ENCODE assay signal across 25 mouse cellular contexts in the genomic region with DNA sequence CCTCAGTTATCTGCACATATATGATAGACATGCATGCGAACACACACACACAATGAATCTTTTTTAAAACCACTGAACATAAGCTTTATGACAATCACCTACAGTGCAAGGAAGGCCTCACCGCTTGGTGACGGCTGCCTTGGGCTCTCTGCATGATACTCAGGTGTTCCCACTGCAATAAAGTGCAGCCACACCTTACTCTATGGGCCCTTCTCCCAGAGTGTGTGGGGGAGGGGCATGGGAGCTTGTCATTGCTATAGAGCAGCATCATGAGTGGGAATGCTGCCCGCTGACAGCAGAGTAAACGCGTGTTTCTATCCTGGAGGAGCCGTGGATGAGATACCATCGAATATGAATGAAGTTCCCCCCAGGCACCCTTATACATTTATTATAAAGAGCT.
DNase-seq lines count a peak whose midpoint lies in the region; ATAC-seq and TF ChIP-seq lines count a peak whose summit lies in the region.
"Had no signal": no experiment of that assay in that cellular context is flagged by ENCODE, and none has a peak within 500 bp of the region (broad histone marks: within the 10 kb centered on the region; RNA-seq: fewer than 3 reads in every experiment).

No protein-coding gene starts in this region.

- H3K9me3 ChIP-seq in intestine, embryonic 14.5 days (ENCODE audit: control insufficient read depth, low read length), result no peaks in the 10 kb centered on the region
- H3K9me3 ChIP-seq in intestine, embryonic 15.5 days, result no peaks in the 10 kb centered on the region
- no peaks in the 10 kb centered on the region for H3K9me3 ChIP-seq in lung, postnatal 0 days (ENCODE audit: low read length)
- H3K9me3 ChIP-seq: embryonic facial prominence, embryonic 12.5 days; embryonic facial prominence, embryonic 15.5 days; heart, embryonic 13.5 days had no signal

- H3K27me3 ChIP-seq in intestine, embryonic 14.5 days (replicated peaks; ENCODE audit: control insufficient read depth, insufficient read depth, low read length), result no peaks in the 10 kb centered on the region
- no peaks in the 10 kb centered on the region for H3K27me3 ChIP-seq in intestine, embryonic 15.5 days (replicated peaks)
- H3K27me3 ChIP-seq in lung, postnatal 0 days (replicated peaks; ENCODE audit: insufficient read depth, low read length), result no peaks in the 10 kb centered on the region
- H3K27me3 ChIP-seq: embryonic facial prominence, embryonic 12.5 days; embryonic facial prominence, embryonic 15.5 days had no signal

- no peak overlapping the region for H3K4me3 ChIP-seq in intestine, embryonic 14.5 days (ENCODE audit: low read depth, low read length)
- H3K4me3 ChIP-seq in intestine, embryonic 15.5 days (replicated peaks), result no peak overlapping the region
- H3K4me3 ChIP-seq in lung, postnatal 0 days (ENCODE audit: low read depth, low read length), result no peak overlapping the region
- H3K4me3 ChIP-seq: embryonic facial prominence, embryonic 12.5 days; embryonic facial prominence, embryonic 15.5 days; heart, embryonic 13.5 days had no signal

- H3K36me3 ChIP-seq in intestine, embryonic 14.5 days (ENCODE audit: control insufficient read depth, insufficient read depth, low read length), result no peaks in the 10 kb centered on the region
- H3K36me3 ChIP-seq in intestine, embryonic 15.5 days, result no peaks in the 10 kb centered on the region
- H3K36me3 ChIP-seq in lung, postnatal 0 days (ENCODE audit: insufficient read depth, low read length), result no peaks in the 10 kb centered on the region
- H3K36me3 ChIP-seq: embryonic facial prominence, embryonic 12.5 days; embryonic facial prominence, embryonic 15.5 days; heart, embryonic 13.5 days had no signal

- H3K4me1 ChIP-seq in intestine, embryonic 14.5 days (replicated peaks; ENCODE audit: control insufficient read depth, insufficient read depth, low read length), result peaks cover 8% of the 10 kb centered on the region
- peaks cover 6% of the 10 kb centered on the region; the same call in 1 of the 2 replicates for H3K4me1 ChIP-seq in intestine, embryonic 15.5 days (replicated peaks)
- 0 out of 2 replicates have a peak, but pooled peaks cover 5% of the 10 kb centered on the region for H3K4me1 ChIP-seq in lung, postnatal 0 days (ENCODE audit: insufficient read depth, low read depth, low read length)

- H3K9ac ChIP-seq in intestine, embryonic 14.5 days (ENCODE audit: low read length), result no peak overlapping the region
- H3K9ac ChIP-seq in intestine, embryonic 15.5 days, result no peak overlapping the region
- H3K9ac ChIP-seq in lung, postnatal 0 days (replicated peaks; ENCODE audit: low read depth), result no peak overlapping the region
- H3K9ac ChIP-seq: embryonic facial prominence, embryonic 12.5 days; embryonic facial prominence, embryonic 15.5 days; forebrain, postnatal 0 days; heart, embryonic 13.5 days; hindbrain, embryonic 14.5 days had no signal

- no peak overlapping the region for H3K27ac ChIP-seq in intestine, embryonic 14.5 days (ENCODE audit: low read depth)
- H3K27ac ChIP-seq in intestine, embryonic 15.5 days, result no peak overlapping the region
- H3K27ac ChIP-seq in lung, postnatal 0 days (ENCODE audit: low read length), result no peak overlapping the region
- H3K27ac ChIP-seq: embryonic facial prominence, embryonic 12.5 days; embryonic facial prominence, embryonic 15.5 days; heart, embryonic 13.5 days; hindbrain, embryonic 14.5 days; hindbrain, postnatal 0 days had no signal

- DNase-seq in intestine, embryonic 14.5 days (ENCODE audit: low spot score), result peak; percentile 66
- DNase-seq in lung, postnatal 0 days (ENCODE audit: low spot score), result peak; percentile 58
- peak; percentile 22 for DNase-seq in lung, postnatal 25 days (ENCODE audit: low spot score)
- DNase-seq in thymus, postnatal 36 days, result no peak
- no peak for DNase-seq in left cerebral cortex, postnatal 25 days (ENCODE audit: low spot score in 2 of 2)
- DNase-seq in kidney, adult 18-20 months, result no peak
- DNase-seq: adrenal gland, adult 2 months; adrenal gland, postnatal 14 days; cerebellum, adult 11 months; cerebellum, adult 2 months; cerebellum, adult 9-11 months; cerebellum, postnatal 36 days; forebrain, postnatal 0 days; gastrocnemius, postnatal 25 days; heart, adult 18-20 months; heart, postnatal 14 days; heart, postnatal 4 days had no signal

- TF ChIP-seq EP300 in lung, postnatal 0 days (IDR thresholded peaks at IDR 0.05), result no peak

- no peak for TF ChIP-seq CTCF in lung, postnatal 0 days (IDR thresholded peaks at IDR 0.05)

- WGBS in intestine, embryonic 14.5 days, result 87% methylated on average over 8 of the region's 8 CpGs
- WGBS in intestine, embryonic 15.5 days, result 82% methylated on average over 8 of the region's 8 CpGs
- 79% methylated on average over 8 of the region's 8 CpGs for WGBS in lung, postnatal 0 days

- ATAC-seq in intestine, embryonic 14.5 days (replicated peaks; ENCODE audit: low FRiP score, low TSS enrichment, low read depth), result no peak; the same call in 1 of the 2 replicates
- ATAC-seq in intestine, embryonic 15.5 days, result peak; percentile 82
- ATAC-seq in lung, postnatal 0 days, result peak; percentile 65
- ATAC-seq: CD4-positive, CD25-positive, alpha-beta regulatory T cell, adult 4 months; forebrain, embryonic 14.5 days; forebrain, postnatal 0 days; hindbrain, postnatal 0 days had no signal

- intact Hi-C loops in left cerebral cortex, postnatal 25 days (cut with DNase I), result no loop called here

- no peak overlapping the region for H3K4me2 ChIP-seq in intestine, embryonic 14.5 days (ENCODE audit: low read length)
- H3K4me2 ChIP-seq in intestine, embryonic 15.5 days (replicated peaks), result no peak overlapping the region
- H3K4me2 ChIP-seq in lung, postnatal 0 days (replicated peaks; ENCODE audit: low read depth, low read length), result no peak overlapping the region
- H3K4me2 ChIP-seq: embryonic facial prominence, embryonic 12.5 days; embryonic facial prominence, embryonic 15.5 days; heart, embryonic 13.5 days; hindbrain, embryonic 14.5 days had no signal

Comparison
In these comparisons a context has a peak if more than half of its experiments do, and no peak if none do; other contexts are left out.
1. DNase-seq: peak in intestine, embryonic 14.5 days (single experiment), lung, postnatal 0 days (single experiment) and lung, postnatal 25 days (single experiment); none in thymus, postnatal 36 days (0 of 2), left cerebral cortex, postnatal 25 days (0 of 2) and kidney, adult 18-20 months (single experiment).